Mouse (Mus musculus) midbrain, embryonic 10.5 days (tissue): Measurements from ENCODE around the gene Epb41l4b. TPM values are rescaled to one million over a fixed set of nuclear protein-coding genes. Genes with fewer than 3 reads are reported as not detected.

ENCODE experiments used
- DNase-seq: peaks from one replicate; pipeline ENCODE4 v3.0.0-alpha.2; 2017; ENCODE audit warnings: low spot score
- H3K27ac ChIP-seq: fragments of 300-500 bp; sonication (generic); replicated peaks from 2 replicates; pipeline ENCODE4 v1.5.1; 2016; ENCODE audit warnings: mild to moderate bottlenecking
- H3K27me3 ChIP-seq: fragments of 300-500 bp; sonication (generic); 2 replicates; pipeline ENCODE4 v1.6.1; 2016; ENCODE audit warnings: low read depth, mild to moderate bottlenecking; ENCODE audit not compliant: poor library complexity, severe bottlenecking
- H3K36me3 ChIP-seq: fragments of 300-500 bp; sonication (generic); 2 replicates; pipeline ENCODE4 v1.6.1; 2016; ENCODE audit warnings: mild to moderate bottlenecking, moderate library complexity
- H3K4me1 ChIP-seq: fragments of 300-500 bp; sonication (generic); 2 replicates; pipeline ENCODE4 v1.6.1; 2016
- H3K4me3 ChIP-seq: fragments of 300-500 bp; sonication (generic); 2 replicates; pipeline ENCODE4 v1.5.1; 2016; ENCODE audit warnings: mild to moderate bottlenecking, moderate library complexity
- H3K9me3 ChIP-seq: fragments of 300-500 bp; sonication (generic); replicated peaks from 2 replicates; pipeline ENCODE4 v1.6.1; 2016; ENCODE audit warnings: mild to moderate bottlenecking
- WGBS: fragments of 180-500 bp; shearing (Covaris S2); methylation state at CpG from one replicate; pipeline ENCODE4 v1.1.7; 2016; 5-methylcytosine and 5-hydroxymethylcytosine counted together
- polyA plus RNA-seq: library from polyadenylated mRNA; unstranded; fragments of >200 nt; fragmentation: Nextera tagmentation; extraction: Ambion mirVana; gene quantifications from 2 replicates; pipeline ENCODE4 v1.2.1, GENCODE M21; 2016

Gene Epb41l4b
- polyA plus RNA-seq, 1 experiment from 2014 or later = 0.52 TPM

DNA sequence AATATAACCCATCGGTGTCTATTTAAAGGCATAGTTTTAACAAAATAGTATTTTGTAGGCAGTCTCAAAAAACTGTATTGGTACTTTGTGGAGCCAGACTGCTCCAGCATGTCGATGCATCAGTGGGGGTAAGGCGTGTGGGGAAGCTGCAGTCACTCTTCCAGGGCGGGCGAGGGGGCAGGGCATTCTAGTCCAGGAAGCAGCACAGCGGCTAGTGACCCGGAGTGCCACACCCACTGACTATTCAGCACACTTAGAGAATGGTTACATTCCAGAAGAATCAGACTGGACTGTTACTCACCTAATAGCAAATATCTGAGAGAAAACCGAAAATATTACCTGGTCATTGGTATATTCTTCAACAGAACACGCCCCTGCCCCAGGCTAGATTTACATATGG is 185.7 kb downstream of the Epb41l4b start:
- no peaks in the 10 kb centered on the region for H3K4me1 ChIP-seq
- no peak overlapping the region for H3K4me3 ChIP-seq
- no peaks in the 10 kb centered on the region for H3K27me3 ChIP-seq
- no peak overlapping the region for H3K27ac ChIP-seq
- 66% methylated on average over 9 of the region's 9 CpGs for WGBS
- DNase-seq = no peak
- no peaks in the 10 kb centered on the region for H3K36me3 ChIP-seq
- no peaks in the 10 kb centered on the region for H3K9me3 ChIP-seq

GRCm38 (mm10) chr4:56953235-56953634 is 190.0 kb downstream of the Epb41l4b start:
- no peaks in the 10 kb centered on the region for H3K4me1 ChIP-seq
- 68% methylated on average over 6 of the region's 6 CpGs for WGBS
- DNase-seq = no peak
- no peak overlapping the region for H3K4me3 ChIP-seq
- no peaks in the 10 kb centered on the region for H3K36me3 ChIP-seq
- no peaks in the 10 kb centered on the region for H3K27me3 ChIP-seq
- no peak overlapping the region for H3K27ac ChIP-seq
- no peaks in the 10 kb centered on the region for H3K9me3 ChIP-seq

DNA sequence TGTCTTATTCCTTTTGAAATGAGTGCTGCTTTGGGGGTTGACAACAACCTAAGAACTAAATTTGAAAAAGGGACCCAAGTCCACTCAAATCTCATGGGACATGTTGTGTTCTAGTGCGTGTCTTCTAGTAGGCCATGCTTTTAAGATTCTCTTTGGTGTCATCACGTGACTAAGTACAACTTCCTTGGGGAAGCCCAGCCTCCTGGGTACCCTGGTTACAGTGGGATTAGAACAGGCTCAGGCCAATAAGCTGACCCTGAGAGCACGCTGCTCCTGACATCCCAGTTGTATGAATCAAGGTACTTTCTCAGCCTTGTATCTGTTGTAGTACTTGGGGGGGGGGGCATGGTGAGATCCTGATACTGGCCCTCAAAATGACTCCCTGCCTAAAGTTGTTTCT is 191.5 kb downstream of the Epb41l4b start:
- H3K27ac ChIP-seq = no peak overlapping the region
- no peak overlapping the region for H3K4me3 ChIP-seq
- H3K4me1 ChIP-seq = peaks cover 8% of the 10 kb centered on the region
- no peaks in the 10 kb centered on the region for H3K36me3 ChIP-seq
- no peak for DNase-seq
- H3K9me3 ChIP-seq = no peaks in the 10 kb centered on the region
- 86% methylated on average over 3 of the region's 3 CpGs for WGBS
- H3K27me3 ChIP-seq = no peaks in the 10 kb centered on the region

GRCm38 (mm10) chr4:56949494-56949893 is 193.7 kb downstream of the Epb41l4b start:
- Histone ChIP-seq H3K27ac (no peak overlapping the region), H3K4me1 (peaks cover 28% of the 10 kb centered on the region), H3K4me3 (no peak overlapping the region), H3K36me3 (peaks cover 2% of the 10 kb centered on the region; the same call in 1 of the 2 replicates), H3K9me3 (no peaks in the 10 kb centered on the region), H3K27me3 (no peaks in the 10 kb centered on the region)
- WGBS = 65% methylated on average over 6 of the region's 6 CpGs
- no peak for DNase-seq

DNA sequence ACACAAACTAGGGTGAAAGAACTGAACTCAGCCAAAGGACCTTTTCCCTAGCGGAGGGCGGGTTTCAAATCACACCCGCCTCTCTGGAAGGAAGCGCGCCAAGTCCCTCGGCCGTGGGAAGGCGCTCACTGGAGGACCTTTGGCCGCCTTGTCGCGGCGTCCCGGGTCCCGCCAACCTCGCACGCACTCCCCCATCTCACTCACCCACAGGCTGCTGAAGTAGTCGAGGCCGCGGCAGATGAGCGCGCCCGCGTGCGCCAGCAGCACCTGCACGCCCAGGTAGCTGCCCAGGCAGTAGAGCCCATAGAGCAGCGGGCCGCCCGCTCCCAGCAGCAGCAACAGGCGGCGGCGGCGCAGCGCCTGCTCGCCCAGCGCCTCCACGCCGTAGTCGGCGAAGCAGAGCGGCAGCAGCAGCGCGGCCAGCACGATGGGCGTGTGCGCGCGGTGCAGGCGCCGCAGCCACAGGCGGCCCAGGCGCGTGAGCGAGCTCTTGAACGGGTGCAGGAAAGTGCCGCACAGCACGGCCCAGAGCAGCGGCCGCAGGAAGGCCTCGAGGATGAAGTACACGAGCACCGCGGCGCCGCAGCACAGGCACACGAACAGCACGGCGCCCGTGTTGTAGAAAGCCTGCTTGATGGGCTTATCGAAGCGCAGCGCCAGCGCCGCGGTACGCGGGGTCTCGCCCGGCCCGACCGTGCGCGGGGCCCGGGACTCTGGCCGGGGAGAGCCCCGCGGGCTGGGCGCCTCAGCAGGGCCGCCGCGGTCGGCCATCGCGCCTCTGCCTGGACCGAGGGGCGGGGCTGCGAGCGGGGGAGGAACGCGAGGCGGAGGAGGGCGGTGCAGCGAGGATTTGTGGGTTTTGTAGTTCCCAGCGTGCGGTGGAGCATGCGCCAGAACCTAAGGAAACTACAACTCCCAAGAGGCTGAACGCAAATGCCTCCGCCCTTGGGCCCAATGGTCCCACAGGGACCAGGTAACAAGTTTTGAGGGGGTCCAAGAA is 196.3 kb downstream of the Epb41l4b start, which contains the start of gene Tmem245:
TSS of gene Tmem245 (minus strand) at position 797 of the 1,000 bp plus-strand sequence.
- WGBS = under 1% methylated on average over 107 of the region's 107 CpGs
- Histone ChIP-seq H3K4me3 (peak within 1 kb of the TSS; percentile 90), H3K4me1 (peaks cover 51% of the 10 kb centered on the region), H3K27me3 (no peaks in the 10 kb centered on the region), H3K9me3 (no peaks in the 10 kb centered on the region), H3K27ac (peak within 1 kb of the TSS; percentile 94), H3K36me3 (peaks cover 4% of the 10 kb centered on the region; the same call in 1 of the 2 replicates)
- peak; percentile 94 for DNase-seq

DNA sequence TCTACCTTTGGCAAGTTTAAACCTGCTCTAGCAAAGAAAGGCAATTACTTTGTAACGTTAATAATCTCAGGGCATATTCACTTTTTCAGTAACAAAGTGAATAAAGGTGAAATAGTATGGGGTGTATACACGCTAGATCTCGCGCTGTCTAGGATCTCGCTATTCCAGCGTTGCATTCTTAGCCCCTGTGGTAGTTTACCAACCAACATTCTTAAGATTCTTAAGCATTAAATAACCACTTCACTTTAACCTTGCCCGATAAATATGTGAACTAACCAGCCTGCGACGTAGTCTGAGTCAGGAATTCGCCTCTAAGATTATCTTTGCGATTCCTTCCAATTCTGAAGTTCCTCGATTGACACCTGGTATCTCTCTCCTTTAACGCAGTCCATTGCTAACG is 197.1 kb downstream of the Epb41l4b start:
- WGBS = 2% methylated on average over 14 of the region's 14 CpGs
- Histone ChIP-seq H3K9me3 (no peaks in the 10 kb centered on the region), H3K27me3 (no peaks in the 10 kb centered on the region), H3K4me3 (peak overlapping the region; percentile 90), H3K36me3 (peaks cover 4% of the 10 kb centered on the region; the same call in 1 of the 2 replicates), H3K27ac (peak overlapping the region; percentile 94), H3K4me1 (peaks cover 55% of the 10 kb centered on the region)
- no peak for DNase-seq

DNA sequence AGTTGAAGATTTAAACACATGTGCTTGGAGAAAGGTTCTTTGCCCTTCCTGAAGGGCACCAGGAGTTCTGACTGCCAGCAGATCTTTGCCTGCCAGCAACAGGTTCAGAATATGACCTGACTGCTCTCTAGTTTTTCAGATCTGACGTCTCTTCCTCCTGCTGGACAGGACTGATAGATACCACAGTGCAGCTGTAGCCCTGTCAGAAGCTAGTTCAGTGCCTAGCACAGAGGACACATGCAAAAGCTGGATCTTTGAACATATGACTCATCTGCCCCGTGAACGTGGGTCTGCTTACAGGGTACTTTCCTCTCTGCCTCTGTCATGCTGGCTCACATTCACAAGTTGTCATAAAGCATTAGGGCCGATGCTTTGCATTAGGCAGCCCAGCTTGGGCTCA is 199.0 kb downstream of the Epb41l4b start:
- peaks cover 4% of the 10 kb centered on the region; the same call in 1 of the 2 replicates for H3K36me3 ChIP-seq
- H3K4me3 ChIP-seq = no peak overlapping the region
- H3K4me1 ChIP-seq = peaks cover 58% of the 10 kb centered on the region
- H3K27ac ChIP-seq = no peak overlapping the region
- no peak for DNase-seq
- H3K9me3 ChIP-seq = no peaks in the 10 kb centered on the region
- H3K27me3 ChIP-seq = no peaks in the 10 kb centered on the region
- WGBS = 69% methylated on average over 4 of the region's 4 CpGs

- Histone ChIP-seq H3K4me1 (peaks cover 58% of the 10 kb centered on the region), H3K27me3 (no peaks in the 10 kb centered on the region), H3K36me3 (peaks cover 4% of the 10 kb centered on the region; the same call in 1 of the 2 replicates), H3K9me3 (no peaks in the 10 kb centered on the region), H3K4me3 (no peak overlapping the region), H3K27ac (0 out of 2 replicates have a peak overlapping the region, but pooled peaks have one; percentile 9)
- WGBS = 28% methylated on average over 1 of the region's 1 CpGs
- no peak for DNase-seq
These were observed 200.0 kb downstream of the Epb41l4b start for GRCm38 (mm10) chr4:56943258-56943657.

DNA sequence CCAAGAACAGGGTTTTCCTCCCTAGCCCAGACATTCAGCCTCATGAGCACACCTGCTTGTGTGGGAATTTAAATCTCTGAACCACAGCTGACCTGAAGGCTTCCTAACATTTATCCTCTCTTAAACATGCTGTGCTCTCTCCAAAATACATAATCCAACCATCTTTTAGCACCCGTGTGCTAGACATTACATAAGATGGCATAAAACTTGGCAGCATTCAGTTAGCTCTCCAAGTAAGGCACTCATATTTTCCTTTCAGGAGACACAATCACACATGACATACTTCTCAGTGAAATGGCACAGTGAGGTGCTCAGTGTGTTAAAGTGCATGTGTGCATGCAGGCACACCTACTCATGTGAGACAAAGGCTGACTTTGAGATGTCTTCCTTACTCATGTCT is 200.7 kb downstream of the Epb41l4b start:
- 81% methylated on average over 1 of the region's 1 CpGs for WGBS

More for the DNA sequence above, 200.7 kb downstream of the Epb41l4b start:
- Histone ChIP-seq H3K9me3 (no peaks in the 10 kb centered on the region), H3K4me3 (no peak overlapping the region), H3K36me3 (peaks cover 4% of the 10 kb centered on the region; the same call in 1 of the 2 replicates), H3K27ac (no peak overlapping the region), H3K4me1 (peaks cover 55% of the 10 kb centered on the region), H3K27me3 (no peaks in the 10 kb centered on the region)
- DNase-seq = no peak

Other genes with a start within 250 kb of the Epb41l4b start
- 11.9 and 12.9 TPM in 2 replicates for gene Tmem245, start 196.0 kb downstream of the Epb41l4b start, polyA plus RNA-seq
- 2.0 and 3.3 TPM in 2 replicates for gene Frrs1l, start 153.0 kb downstream of the Epb41l4b start, polyA plus RNA-seq
- gene Ptpn3, start 158.4 kb upstream of the Epb41l4b start, polyA plus RNA-seq = 0.78 TPM in 2 replicates